Mouse (Mus musculus) adrenal gland (tissue): ENCODE results near the gene Tlk2.

ENCODE experiments used
- intact Hi-C: fragments of 180-260 bp; cut with DNase I; formaldehyde crosslinking; loops from one replicate; pipeline ENCODE4 v1.15.1; 2025

Tlk2 gene

DNA sequence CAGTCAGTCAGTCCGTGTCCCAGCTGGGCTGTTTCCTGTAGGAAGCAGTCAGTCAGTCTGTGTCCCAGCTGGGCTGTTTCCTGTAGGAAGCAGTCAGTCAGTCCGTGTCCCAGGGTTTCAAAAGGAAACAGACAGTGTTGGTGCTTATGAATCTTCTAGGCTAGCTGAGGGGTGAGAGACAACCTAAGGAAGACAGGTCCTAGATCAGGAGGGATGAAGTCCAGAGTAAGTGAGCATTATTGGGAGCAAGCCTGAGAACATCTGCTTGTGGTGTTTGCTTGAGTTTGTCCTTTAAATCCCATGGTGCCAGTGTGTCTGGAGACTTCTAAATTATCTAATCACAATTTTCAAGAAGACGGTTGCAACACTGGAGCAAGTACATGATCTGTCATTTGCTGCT is 81.1 kb downstream of the Tlk2 start:
- intact Hi-C loops: no loop called here

DNA sequence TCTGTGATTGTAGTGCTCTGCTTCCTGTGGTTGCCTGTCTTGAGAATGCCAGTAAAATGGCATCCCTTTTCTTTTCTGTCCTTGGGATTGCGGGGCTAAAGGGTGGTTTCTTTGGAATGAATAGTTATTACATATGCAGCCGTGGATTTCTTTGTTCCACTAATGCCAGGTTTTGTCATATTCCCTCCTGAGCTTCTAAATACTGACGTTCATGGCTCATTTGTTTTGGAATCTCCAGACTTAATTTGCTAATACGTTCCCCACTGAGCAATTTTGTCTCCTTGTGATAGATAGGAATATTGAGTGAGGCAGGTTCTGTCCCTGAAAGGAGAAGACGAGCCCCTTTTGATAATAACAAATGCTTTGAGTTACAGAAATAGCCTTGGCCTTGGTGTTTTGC is 82.5 kb downstream of the Tlk2 start:
- intact Hi-C loops: no loop called here

DNA sequence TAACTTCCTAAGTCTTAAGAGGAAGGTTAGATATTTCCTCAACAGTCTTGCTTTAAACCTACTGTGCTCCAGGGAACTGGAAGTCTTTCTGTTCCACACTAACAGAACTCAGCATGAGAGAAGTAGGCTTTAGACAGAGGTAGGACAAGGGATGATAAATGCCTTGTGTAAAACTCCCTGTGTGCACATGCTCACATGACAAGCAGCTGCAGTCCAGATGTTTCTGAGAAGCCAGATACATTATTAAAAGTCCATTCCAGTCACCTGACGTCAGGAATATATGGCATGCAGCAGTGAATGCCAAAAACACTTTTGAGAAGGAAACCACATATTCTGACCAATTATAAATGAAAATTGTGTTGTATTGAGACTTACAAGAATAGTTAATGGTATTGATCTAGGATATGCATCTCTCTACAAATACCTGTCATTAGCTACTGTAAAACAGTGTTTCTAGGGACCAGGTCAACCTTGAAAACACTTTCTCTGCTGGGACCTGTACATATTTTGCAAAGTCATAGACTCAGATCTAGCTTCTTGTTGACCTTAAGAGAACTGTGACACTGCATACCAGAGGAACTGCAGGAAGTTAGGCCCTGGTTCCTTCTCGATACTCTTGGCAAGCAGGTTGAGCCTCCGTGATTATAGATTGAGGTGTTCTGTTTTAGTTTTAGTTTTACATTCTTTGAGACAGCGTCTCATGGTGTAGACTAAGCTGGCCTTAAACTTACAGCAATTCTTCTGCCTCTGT is 83.2 kb downstream of the Tlk2 start:
- intact Hi-C loops: no loop called here

DNA sequence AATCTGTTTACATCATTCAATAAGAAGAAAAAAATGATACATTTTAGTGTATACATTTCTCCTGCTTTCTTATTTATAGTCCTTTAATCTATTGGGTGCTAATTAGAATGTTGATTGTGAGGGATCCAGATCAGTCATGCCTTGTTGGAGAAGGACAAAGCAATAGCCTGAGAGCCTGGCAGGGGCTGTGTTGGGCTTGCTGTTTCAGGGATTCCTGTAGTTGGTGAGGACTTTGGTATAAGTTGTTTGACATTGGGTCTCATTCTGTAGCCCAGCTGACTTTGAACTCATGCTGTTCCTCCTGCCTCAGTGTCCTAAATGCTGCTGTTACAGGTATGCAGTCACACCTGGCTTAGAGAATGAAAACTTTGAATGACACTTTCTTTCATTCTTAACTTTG is 85.9 kb downstream of the Tlk2 start:
- intact Hi-C loops: no loop called here

DNA sequence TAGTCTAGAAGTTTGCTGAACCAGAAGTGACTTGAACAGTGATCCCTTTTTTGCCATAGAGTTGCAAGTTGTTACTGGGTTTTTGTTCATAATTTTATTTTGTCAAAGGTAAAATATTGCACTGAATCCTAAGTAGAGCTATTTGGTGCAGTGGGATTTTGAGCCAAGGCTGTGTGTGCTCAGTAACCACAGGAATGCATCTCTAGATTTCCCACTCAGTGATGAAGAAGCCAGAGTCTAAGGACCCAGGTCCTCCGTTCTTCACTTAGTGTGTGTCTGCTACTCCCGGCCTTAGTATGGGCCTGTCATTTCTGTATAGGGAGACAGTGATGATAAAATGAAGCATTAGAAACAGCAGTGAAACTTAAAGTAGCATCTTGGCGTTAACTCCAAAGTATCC is 86.4 kb downstream of the Tlk2 start:
- intact Hi-C loops: no loop called here

DNA sequence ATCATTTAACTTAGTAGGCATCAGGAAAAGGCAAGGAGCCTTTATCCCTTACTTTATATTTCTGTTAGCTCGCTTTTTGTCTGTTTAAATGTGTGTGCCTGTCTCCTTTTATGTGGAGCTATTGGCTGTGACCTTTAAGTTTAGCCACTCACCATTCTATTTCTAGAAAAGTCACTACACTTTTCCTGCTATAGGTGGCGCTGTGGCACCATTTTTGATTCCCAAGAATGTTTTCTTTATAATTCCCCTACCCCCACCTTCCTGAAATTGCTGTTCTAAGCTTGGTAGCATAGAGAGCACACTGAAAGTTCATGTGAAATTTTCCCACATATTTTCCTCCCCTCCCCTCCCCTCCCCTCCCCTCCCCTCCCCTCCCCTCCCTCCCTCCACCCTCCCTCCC is 91.5 kb downstream of the Tlk2 start:
- intact Hi-C loops: no loop called here

DNA sequence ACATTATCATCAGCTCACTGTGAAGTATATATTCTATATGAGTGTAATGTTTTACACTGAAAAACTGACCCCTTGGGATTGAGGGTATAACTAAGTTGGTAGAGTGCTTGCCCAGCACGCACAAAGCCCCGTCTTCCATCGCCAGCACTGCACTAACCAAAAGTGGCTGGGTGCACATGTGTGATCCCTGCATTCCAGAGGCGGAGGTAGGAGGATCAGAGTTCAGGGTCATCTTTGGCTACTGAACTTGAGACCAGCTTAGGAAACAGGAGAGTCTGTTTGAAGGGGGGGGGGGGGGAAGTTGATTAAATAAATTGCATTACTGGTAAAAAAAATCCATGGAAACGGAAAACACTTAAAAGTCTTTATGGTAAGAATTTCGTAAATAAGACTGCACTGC is 101.8 kb downstream of the Tlk2 start:
- intact Hi-C loops: no loop called here

DNA sequence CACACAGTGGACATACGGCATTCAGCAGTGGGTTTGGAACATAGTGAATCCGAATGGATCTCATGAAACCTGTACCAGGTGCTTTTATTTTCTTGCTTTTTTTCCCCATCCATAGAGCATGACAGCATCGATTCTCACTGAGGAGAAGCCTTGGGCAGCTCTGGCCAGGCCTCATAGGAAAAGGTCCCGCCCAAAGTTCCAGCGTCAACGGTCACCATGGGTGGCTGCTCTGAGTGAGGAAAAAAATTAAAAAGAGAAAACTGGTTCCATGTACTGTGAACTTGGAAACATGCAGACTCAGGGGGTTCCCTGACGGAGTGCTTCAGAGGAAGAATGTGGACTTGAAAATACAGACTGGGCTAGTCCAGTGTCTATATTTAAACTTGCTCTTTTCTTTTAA is 102.7 kb downstream of the Tlk2 start:
- intact Hi-C loops: no loop called here

DNA sequence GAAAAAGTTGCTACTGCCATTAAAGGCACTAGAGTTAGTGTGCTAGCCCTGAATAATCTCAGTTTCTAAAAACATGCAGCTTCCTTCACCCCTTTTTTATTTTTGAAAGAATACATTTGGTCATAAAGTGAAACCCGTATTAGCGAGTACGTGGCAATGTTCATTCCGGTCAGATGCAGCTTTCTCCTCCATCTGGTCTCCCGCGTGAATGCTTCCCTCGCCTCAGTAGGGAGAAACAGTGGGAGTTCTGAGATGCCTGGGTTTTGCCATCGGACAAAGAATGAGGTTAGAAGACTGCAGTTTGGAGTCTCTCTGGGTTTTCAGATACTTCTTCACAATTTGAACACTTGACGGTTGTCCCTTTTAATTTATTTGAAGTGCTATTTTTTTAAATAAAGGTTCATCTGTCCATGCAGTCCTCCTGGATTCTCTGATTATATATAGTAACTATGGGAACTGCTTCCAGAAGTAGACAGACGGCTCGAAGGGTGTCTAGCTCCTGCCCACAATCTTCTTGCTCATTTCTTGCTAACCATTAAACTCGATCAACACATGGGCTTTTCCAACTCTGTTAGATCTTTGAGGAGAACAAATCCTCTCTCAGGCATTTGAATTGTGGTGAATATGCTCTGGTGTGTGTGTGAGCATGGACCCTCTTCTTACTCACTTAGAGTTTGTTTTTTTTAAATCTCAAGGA is 103.3 kb downstream of the Tlk2 start:
- intact Hi-C loops: no loop called here

DNA sequence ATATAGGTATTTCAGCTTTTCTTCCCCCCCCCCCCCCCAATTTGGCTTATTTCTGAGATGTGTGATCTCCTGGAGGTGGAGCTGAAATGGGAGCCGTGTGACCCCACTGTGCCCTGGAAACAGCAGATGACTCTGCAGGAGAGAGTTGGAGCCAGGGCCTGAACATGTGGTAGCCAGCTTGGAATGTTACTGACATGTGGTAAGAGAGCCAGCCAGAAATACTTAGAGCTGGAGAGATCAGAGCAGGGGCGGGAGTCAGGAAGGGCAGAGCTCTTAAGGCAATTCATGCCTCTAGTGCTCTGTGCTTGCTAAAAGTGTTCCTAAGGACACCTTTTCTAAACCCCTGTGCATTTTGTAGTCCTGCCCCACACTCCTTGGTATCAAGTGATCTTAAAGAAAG is 103.9 kb downstream of the Tlk2 start:
- intact Hi-C loops: no loop called here

DNA sequence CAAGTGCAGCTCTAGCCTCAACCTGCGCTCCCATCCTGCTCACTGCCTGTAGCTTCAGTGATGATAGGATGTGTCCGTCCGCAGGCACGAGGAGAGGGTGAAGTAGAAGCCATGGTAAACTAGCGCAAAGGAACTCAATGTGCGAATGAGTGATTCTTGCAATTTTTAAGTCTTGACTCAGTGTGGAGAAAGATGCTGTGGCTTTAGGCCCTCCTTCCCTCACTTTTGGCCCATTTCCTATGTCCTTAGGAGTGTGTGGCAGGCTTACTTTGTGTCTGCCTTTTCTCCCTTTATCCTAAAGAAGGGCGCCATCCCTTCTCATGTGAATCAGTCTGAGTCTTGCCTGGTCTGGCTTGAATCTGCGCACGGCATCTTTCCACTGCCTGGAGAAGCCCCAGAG is 104.4 kb downstream of the Tlk2 start:
- intact Hi-C loops: no loop called here

DNA sequence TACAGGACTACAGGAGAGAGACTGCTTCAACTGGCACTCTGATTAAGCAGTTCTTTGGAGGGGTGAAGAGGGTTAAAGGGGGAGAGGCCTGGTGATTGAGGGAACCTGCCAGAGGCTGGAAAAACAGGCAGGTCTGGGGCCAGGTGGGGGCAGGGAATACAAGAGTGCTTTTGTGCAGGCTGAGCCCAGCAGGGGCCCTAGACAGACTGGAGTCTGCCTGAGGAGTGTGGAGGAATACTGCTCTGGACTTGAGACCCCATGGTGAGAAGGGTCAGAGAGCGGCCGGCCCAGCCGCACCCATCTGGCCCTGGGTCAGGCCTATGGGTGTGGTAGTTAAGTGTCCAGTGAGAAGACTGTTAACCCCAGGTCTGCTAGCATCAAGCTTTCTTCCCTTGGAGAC is 107.1 kb downstream of the Tlk2 start:
- intact Hi-C loops: no loop called here

DNA sequence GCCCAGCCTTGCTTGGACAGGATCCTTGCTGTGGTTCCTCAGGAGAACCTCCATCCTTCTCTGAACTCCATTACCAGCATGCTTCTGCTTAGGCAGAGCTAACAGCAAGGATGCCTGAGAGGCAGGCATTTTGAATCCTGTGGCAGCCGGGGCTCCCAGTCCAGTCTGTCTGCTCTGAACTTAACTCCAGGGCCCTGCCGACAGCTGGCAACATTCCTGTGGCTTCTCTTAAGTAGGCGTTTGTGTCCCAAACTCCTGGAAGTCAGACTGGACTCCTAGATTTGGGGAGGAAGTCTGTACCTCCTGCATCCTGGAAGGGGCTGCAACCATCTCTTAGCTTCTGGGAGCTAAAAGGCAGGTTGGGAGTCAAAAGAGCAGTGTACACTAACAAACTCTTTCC is 110.8 kb downstream of the Tlk2 start:
- intact Hi-C loops: no loop called here

DNA sequence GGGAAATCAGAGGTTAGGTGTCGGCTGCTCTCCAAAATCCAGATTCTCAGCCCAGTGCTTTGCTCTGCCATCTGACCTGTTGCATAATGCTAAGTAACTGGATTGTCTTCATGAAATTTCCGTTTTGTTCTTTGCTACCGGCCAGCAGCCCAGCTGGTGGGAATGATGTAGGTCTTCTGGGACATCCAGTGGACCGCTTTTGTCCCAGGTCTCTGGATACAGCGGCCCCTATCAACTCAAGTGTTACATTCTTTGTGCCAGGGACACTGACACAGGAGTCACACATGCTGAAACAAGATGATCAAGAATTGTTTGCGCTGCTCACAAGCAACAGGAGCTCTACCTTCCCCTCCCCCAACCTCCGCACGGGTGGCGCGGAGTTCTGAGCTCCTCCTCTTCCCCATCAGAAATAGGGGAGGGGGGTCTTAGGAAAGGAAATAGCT is 113.1 kb downstream of the Tlk2 start:
- intact Hi-C loops: no loop called here

DNA sequence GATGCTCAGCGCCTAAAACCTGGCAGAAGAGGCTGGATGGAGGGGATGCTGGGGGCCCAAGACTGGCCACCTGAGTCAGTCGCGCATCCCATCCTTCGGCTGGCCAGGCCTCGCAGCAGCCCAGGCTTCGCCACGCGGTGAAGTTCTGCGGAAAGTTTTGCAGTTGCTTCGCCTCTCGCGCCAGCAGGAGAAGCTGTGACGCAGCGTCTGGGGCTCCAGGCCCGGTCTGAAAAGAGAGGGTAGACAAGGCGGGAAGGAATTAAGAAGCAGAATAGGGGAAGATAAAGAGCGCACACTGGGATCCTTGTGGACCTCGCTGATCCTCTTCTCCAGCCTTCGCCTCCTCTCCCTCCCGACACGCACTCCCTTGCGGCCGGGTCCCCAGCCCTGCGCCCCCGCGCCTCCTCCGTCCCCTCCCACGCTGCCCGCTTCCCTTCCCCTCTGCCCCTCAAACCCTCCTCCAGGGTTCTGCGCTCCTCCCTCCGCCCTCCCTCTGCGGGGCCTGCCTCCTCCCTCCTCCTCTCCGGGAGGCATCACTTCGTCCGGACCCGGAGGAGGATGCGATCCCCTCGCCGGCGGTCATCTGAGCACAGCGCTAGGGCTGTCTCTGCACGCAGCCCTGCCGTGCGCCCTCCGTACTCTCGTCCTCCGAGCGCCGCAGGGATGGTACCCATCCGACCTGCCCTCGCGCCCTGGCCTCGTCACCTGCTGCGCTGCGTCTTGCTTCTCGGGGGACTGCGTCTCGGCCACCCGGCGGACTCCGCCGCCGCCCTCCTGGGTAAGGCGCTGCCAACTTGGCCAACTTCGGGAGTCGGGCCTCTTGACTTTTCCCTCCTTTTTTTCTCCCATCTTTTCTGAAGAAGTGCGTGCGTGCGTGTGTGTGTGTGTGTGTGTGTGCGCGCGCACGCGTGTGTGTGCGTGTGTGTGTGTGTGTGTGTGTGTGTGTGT is 113.8 kb downstream of the Tlk2 start, which contains the start of gene Mrc2:
Gene Mrc2 (plus strand): TSS at position 520 of the 948 bp plus-strand sequence.
- intact Hi-C loops: no loop called here

DNA sequence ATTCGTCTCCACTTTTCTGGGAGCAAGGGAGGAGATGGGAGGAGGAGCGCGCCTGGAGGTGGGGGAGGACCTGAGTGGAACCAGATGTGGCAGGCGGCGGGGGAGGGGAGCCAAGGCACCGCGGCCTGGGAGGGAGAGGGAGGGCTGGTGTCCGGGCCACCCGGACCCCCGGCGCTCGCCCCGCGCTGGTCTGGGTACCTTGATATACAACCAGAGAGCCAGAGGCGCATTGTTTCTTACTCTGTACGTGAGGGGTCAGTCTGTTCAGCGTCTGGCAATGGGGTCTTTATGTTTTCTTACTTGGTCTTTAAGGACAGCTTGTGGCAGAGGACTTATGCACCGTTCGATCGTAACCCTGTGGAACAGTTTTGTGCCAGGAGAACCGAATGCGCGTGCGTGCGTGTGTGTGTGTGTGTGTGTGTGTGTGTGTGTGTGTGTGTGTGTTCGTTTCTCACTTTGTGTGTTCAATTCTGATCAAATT is 114.5 kb downstream of the Tlk2 start:
- intact Hi-C loops: no loop called here

DNA sequence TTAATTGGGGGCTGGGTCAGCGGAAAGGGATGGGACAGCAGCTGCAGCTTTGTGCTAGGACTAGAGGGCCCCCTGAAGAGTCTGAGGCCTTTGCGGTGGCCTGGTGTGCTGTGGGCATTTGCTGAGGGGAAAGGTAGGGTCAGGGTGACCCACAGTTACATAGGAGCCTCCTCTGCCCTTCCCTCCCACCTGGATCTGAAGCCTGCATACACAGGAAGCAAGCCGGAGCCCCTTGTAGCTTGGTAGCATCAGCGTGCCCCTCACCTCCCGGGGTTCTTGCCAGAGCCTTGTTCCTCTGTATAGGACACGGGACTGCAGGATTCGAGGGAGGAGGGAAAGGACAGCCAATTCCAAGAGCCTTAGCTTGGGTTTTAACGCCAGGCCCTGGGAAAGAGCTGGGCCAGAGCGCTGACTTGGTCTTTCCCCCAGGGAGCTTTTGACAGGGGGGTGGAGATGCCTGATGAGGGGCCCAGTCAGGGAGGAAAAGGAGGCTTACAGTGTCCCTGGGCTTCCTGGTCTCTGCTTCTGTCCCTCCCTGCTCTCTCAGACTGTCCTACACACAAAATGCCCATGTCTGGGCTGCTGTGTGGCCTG is 115.4 kb downstream of the Tlk2 start:
- intact Hi-C loops: no loop called here

DNA sequence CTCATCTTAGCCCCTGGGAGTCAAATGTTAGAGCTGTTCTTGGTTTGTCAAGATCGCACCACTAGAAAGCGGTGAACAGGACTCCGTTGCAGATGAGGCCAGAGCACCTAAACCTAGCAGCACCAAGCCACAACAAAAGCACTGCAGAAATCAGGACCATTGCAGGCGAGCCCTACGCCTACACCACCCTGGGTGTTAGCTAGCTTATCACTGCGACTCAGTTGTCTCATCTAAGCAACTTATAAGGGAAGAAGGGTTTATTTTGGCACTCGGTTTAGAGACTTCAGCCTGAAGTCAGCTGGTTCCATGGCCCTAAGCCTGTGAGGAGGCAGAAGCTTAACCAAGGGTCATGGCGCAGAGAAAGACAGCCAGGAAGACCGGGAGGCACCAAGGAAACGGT is 117.5 kb downstream of the Tlk2 start:
- intact Hi-C loops: no loop called here

DNA sequence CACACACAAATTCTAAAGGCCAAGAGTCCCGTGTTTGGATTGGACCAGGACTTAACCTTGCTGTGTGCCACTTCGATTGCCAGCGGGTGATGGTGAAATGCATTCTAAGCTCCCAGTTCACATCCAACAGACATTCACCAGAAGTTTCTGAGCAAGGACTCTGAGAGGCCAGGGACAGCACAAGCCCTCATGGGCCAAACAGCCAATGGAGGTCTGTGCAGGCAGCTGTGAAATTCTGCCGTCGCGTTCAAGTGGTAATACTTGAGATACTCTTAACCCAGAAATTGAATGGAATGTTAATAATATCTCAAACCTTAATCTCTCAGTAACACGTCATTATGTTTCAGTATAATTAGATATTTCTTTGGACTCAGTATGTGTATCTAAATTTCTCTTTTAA is 131.6 kb downstream of the Tlk2 start:
- intact Hi-C loops: no loop called here

DNA sequence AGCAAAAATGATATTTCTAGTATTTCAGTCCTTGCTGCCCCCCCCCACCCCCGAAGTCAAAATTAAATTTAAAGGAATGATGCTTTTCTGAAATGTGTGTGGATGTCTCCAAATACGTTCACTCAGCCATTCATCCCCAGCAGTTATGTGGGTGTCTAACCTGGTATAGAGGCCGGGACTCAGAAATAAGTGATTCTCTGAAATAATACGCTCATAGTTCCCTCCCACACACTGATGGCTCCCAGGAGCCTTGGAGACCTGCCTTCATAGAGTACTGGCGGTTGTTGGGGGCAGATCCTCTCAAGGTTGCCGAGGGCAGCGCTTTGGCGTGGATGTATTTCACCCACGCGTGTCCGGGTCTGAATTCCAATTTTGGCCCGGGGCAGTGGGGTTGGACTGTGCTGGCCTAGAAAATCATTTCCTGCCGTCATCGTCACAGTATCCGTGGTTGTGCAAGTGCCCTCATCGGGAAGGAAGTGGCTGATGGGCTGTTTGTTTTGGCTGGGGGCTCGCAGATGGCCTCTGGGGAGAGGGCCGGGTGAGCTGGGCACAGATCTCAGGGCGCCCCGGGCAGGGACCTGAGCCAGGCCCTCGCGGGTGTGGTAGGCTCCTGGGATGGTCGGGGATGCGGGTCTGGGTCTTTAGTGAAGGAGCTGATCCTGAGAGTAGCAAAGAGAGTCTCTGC is 132.8 kb downstream of the Tlk2 start:
- intact Hi-C loops: no loop called here
